Mouse (Mus musculus) cortical plate, adult 2 months (tissue): ENCODE data around the gene Tubg1. TPM values are rescaled to one million over a fixed set of nuclear protein-coding genes. Genes with fewer than 3 reads are reported as not detected.

Source experiments
- H3K27ac ChIP-seq: fragments of 200-500 bp; 2 replicates; pipeline ENCODE4 v1.5.1; 2012; ENCODE audit warnings: low read length, control low read depth, inconsistent platforms; ENCODE audit not compliant: insufficient read depth
- H3K4me1 ChIP-seq: fragments of 200-500 bp; 2 replicates; pipeline ENCODE4 v1.6.1; 2011; ENCODE audit warnings: low read length; ENCODE audit not compliant: control insufficient read depth, insufficient read depth
- H3K4me3 ChIP-seq: fragments of 200-500 bp; 2 replicates; pipeline ENCODE4 v1.5.1; 2011; ENCODE audit warnings: mild to moderate bottlenecking, low read length, control low read depth; ENCODE audit not compliant: insufficient read depth
- CTCF ChIP-seq: fragments of 200-500 bp; IDR thresholded peaks from 2 replicates; pipeline ENCODE4 v1.5.1; 2011; ENCODE audit warnings: mild to moderate bottlenecking, control low read depth, low read length; ENCODE audit not compliant: insufficient read depth; ENCODE audit errors: extremely low read depth
- POLR2A ChIP-seq: fragments of 200-500 bp; IDR thresholded peaks from 2 replicates; pipeline ENCODE4 v1.6.1; 2011; ENCODE audit warnings: mild to moderate bottlenecking, low read length, control low read depth; ENCODE audit not compliant: insufficient read depth; ENCODE audit errors: extremely low read depth
- polyA plus RNA-seq: library from polyadenylated mRNA; depleted of rRNA; stranded (reverse); fragments of >200 nt; gene quantifications from 2 replicates; pipeline ENCODE4 v1.2.3, GENCODE M21; 2012; rRNA removed

Gene Tubg1
- polyA plus RNA-seq, 1 experiment: 15.2 TPM

DNA sequence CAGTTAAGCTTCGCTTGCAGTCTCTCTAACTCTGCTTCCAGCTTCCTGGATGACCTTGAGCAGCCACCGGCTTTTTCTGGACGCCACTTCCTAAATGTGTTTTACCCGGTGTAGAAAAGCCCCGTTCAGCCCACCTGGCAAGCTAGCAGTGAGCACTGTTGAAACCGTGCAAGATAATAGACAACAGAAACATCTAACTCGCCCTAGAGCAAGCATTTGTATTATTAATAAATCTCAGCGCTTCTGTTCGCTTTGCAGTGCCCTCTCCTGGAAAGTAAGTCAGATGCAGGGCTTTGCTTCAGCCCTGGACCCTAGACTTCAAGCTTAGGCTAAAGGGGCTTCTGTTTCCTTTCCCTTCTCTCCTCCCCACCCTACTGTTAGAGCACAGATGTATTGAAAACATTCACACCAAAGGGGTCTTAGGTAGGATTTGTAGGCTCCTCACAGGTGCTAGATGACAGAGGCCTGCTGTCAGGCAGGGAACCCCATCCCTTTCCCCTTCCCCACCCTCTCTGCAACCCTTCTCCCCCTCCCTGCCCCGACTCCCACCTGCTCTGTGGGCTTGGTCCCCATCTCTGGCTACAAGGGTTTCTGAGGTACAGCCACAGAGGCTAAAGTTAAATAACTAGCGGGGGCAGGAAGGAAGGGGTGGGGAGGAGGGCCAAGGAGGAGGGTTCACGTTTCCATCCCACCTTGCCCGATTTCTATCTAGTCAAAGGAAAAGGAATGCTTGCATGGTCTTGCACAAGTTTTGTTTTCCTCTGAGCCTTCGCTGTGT, 55.3 kb downstream of the Tubg1 start, which contains the start of gene Ccr10:
TSS of gene Ccr10 (minus strand) at position 593 of the 778 bp plus-strand sequence.
- Histone ChIP-seq H3K4me1 (peaks cover 5% of the 10 kb centered on the region), H3K4me3 (peak within 1 kb of the TSS; percentile 77), H3K27ac (peak within 1 kb of the TSS; percentile 82)
- TF ChIP-seq CTCF (peak; percentile 24; the same call in 1 of the 2 replicates), POLR2A (no peak)

DNA sequence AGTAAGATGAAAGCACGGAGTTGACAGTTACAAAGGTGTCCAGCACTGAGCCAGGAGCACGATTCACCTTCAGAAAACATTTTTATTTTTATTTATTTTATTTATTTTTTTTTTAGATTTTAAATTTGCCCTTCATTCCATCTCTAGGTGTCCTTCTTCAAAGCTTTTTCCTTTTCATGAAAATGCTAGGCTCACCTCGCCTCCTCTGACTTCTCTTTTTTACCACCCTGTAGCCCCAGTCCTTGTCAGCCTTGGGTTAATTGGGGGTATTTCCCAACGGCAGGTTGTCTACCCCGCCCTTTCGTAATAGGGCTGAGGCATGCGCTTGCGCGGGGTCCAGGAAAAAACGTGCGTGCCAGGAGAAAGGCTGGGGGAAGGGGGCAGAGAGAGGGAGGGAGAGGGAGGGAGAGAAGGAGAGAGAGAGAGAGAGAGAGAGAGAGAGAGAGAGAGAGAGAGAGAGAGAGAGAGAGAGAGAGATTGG, 55.9 kb downstream of the Tubg1 start:
- Histone ChIP-seq H3K4me3 (peak overlapping the region; percentile 77), H3K27ac (peak overlapping the region; percentile 82), H3K4me1 (peaks cover 5% of the 10 kb centered on the region)
- TF ChIP-seq CTCF: no peak
- TF ChIP-seq POLR2A: no peak

Other genes starting within 250 kb of the Tubg1 start
- 33.0 and 38.9 TPM in 2 replicates for gene Stat3, start 180.4 kb upstream of the Tubg1 start, polyA plus RNA-seq
- 20.0 and 21.1 TPM in 2 replicates for gene Cavin1, start 149.1 kb upstream of the Tubg1 start, polyA plus RNA-seq
- 333 and 341 TPM in 2 replicates for gene Atp6v0a1, start 110.5 kb upstream of the Tubg1 start, polyA plus RNA-seq
- 10.3 and 10.7 TPM in 2 replicates for gene Naglu, start 49.9 kb upstream of the Tubg1 start, polyA plus RNA-seq
- gene Hsd17b1, start 41.5 kb upstream of the Tubg1 start, polyA plus RNA-seq: 0.21 and 0.42 TPM in 2 replicates
- 34.4 and 35.4 TPM in 2 replicates for gene Coasy, start 37.4 kb upstream of the Tubg1 start, polyA plus RNA-seq
- 46.9 and 53.1 TPM in 2 replicates for gene Mlx, start 32.7 kb upstream of the Tubg1 start, polyA plus RNA-seq
- 3.5 and 3.8 TPM in 2 replicates for gene Psmc3ip, start 24.5 kb upstream of the Tubg1 start, polyA plus RNA-seq
- gene Retreg3, start within 50 bp of the Tubg1 start, polyA plus RNA-seq: 63.2 and 65.7 TPM in 2 replicates
- gene Tubg2, start 36.0 kb downstream of the Tubg1 start, polyA plus RNA-seq: 57.9 and 61.0 TPM in 2 replicates
- gene Cntnap1, start 50.6 kb downstream of the Tubg1 start, polyA plus RNA-seq: 89.5 and 92.4 TPM in 2 replicates
- 15.1 and 15.8 TPM in 2 replicates for gene Plekhh3, start 51.4 kb downstream of the Tubg1 start, polyA plus RNA-seq
- 0.23 and 0.36 TPM in 2 replicates for gene Ccr10, start 55.5 kb downstream of the Tubg1 start, polyA plus RNA-seq
- 51.9 and 53.2 TPM in 2 replicates for gene Ezh1, start 106.5 kb downstream of the Tubg1 start, polyA plus RNA-seq
- gene Ramp2, start 126.1 kb downstream of the Tubg1 start, polyA plus RNA-seq: 65.8 and 69.6 TPM in 2 replicates
- 55.6 and 58.8 TPM in 2 replicates for gene Vps25, start 133.8 kb downstream of the Tubg1 start, polyA plus RNA-seq
- gene Wnk4, start 140.6 kb downstream of the Tubg1 start, polyA plus RNA-seq: 2.5 and 3.3 TPM in 2 replicates
- gene Cntd1, start 159.1 kb downstream of the Tubg1 start, polyA plus RNA-seq: 0.56 and 0.70 TPM in 2 replicates
- 150 and 156 TPM in 2 replicates for gene Coa3, start 159.2 kb downstream of the Tubg1 start, polyA plus RNA-seq
- gene Becn1, start 182.3 kb downstream of the Tubg1 start, polyA plus RNA-seq: 169 and 181 TPM in 2 replicates
- gene Psme3, start 196.3 kb downstream of the Tubg1 start, polyA plus RNA-seq: 99.9 and 107 TPM in 2 replicates
- gene Aoc2, start 205.1 kb downstream of the Tubg1 start, polyA plus RNA-seq: 3.7 and 4.0 TPM in 2 replicates
- 0.64 and 0.94 TPM in 2 replicates for gene Aoc3, start 210.7 kb downstream of the Tubg1 start, polyA plus RNA-seq
- gene G6pc, start 247.6 kb downstream of the Tubg1 start, polyA plus RNA-seq: 0.06 TPM in 1 of 2 replicates, not detected in the other